Mouse (Mus musculus) lung, postnatal 0 days (tissue): ENCODE results near the gene Dhx40.

Source experiments
- CTCF ChIP-seq: IDR thresholded peaks from 2 replicates; pipeline ENCODE4 v1.5.1; 2016; ENCODE audit warnings: antibody characterized with exemption, mild to moderate bottlenecking
- EP300 ChIP-seq: IDR thresholded peaks from 2 replicates; pipeline ENCODE4 v1.6.1; 2016; ENCODE audit warnings: antibody characterized with exemption, mild to moderate bottlenecking, control low read depth

DNA sequence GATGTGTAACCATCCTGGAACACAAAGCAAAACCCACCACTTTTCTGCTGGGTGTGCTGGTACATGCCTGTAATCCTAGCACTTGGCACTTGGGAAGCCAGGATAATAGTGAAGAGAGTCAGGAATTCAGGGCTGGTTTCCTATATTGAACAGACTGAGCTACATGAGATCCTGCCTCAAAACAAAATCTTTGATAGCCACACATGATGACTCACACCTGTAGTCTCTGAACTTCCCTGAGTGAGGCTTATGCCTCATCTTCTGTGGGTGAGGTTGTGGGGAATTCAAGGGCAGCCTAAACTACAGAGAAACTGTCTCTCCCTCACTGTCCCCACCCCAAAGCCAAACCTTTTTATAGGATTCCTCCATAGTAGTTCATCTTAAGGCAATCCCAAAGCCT lies 47.2 kb downstream of the Dhx40 start:
- TF ChIP-seq CTCF = no peak
- no peak for TF ChIP-seq EP300
